Mouse (Mus musculus) liver, embryonic 14.5 days (tissue): Measurements from ENCODE around the gene Gm29776.

Experiments used
- CTCF ChIP-seq: IDR thresholded peaks from 2 replicates; pipeline ENCODE4 v1.5.1; 2016; ENCODE audit warnings: antibody characterized with exemption, low read depth, control low read depth
- EP300 ChIP-seq: IDR thresholded peaks from 2 replicates; pipeline ENCODE4 v1.6.1; 2016; ENCODE audit warnings: antibody characterized with exemption, low read depth

GRCm38 (mm10) chr14:54721711-54722110 is 23.1 kb upstream of the Gm29776 start:
- TF ChIP-seq CTCF (no peak), EP300 (no peak)
